Mouse (Mus musculus) left cerebral cortex, postnatal 36 days (tissue): ENCODE results near the gene Gmppb. TPM values are rescaled to one million over a fixed set of nuclear protein-coding genes. Genes with fewer than 3 reads are reported as not detected.

Experiments
- microRNA-seq: library from miRNA; unstranded; fragments of <30 nt; microRNA quantifications from one replicate; pipeline ENCODE4 v1.2.0, GENCODE M21; 2022
- total RNA-seq, 2 experiments: library from RNA; stranded (reverse); gene quantifications; 2 replicates each; pipeline ENCODE4 v1.2.3; 2021

Gene Gmppb
- total RNA-seq, 2 experiments from 2014 or later, result 14.4 to 17.0 TPM

Small RNA genes lying within 50 kb of the gene (microRNA-seq; reads per million reads assigned to microRNA genes)
- gene Mir7088, result not detected

Other genes starting within 250 kb of the Gmppb start
- 10 to 100 TPM; 48.3 to 72.1 TPM for gene Rbm6, start 176.0 kb upstream of the Gmppb start, total RNA-seq
- 10 to 100 TPM; 23.9 to 27.1 TPM for gene Mon1a, start 161.1 kb upstream of the Gmppb start, total RNA-seq
- gene Mst1r, start 142.4 kb upstream of the Gmppb start, total RNA-seq, result 1 to 10 TPM in 1 of 2 experiments, under 1 TPM in 1; 0.81 to 2.6 TPM
- gene Actl11, start 120.8 kb upstream of the Gmppb start, total RNA-seq, result not detected
- 100 to 1,000 TPM; 353 to 360 TPM for gene Camkv, start 113.6 kb upstream of the Gmppb start, total RNA-seq
- 10 to 100 TPM in 1 of 2 experiments, 1 to 10 TPM in 1; 7.8 to 16.5 TPM for gene Traip, start 99.1 kb upstream of the Gmppb start, total RNA-seq
- gene Uba7, start 73.7 kb upstream of the Gmppb start, total RNA-seq, result 1 to 10 TPM; 2.4 to 3.9 TPM
- not detected for gene Gm20661, start 66.2 kb upstream of the Gmppb start, total RNA-seq
- 1 to 10 TPM; 4.4 to 4.9 TPM for gene Inka1, start 63.4 kb upstream of the Gmppb start, total RNA-seq
- gene Cdhr4, start 56.7 kb upstream of the Gmppb start, total RNA-seq, result 1 to 10 TPM in 1 of 2 experiments, under 1 TPM in 1; 0.79 to 1.4 TPM
- gene Gm20662, start 52.9 kb upstream of the Gmppb start, total RNA-seq, result 1 to 10 TPM in 1 of 2 experiments, not detected in 1; 2.3 TPM
- gene Ip6k1, start 46.7 kb upstream of the Gmppb start, total RNA-seq, result 100 to 1,000 TPM; 196 to 205 TPM
- gene Amigo3, start 3.9 kb downstream of the Gmppb start, total RNA-seq, result 1 to 10 TPM; 1.7 to 1.8 TPM
- not detected for gene Mst1, start 31.2 kb downstream of the Gmppb start, total RNA-seq
- gene Rnf123, start 34.1 kb downstream of the Gmppb start, total RNA-seq, result 100 to 1,000 TPM in 1 of 2 experiments, 10 to 100 TPM in 1; 77.6 to 107 TPM
- gene Apeh, start 45.4 kb downstream of the Gmppb start, total RNA-seq, result 10 to 100 TPM; 23.9 to 39.4 TPM
- gene Bsn, start 141.1 kb downstream of the Gmppb start, total RNA-seq, result 100 to 1,000 TPM; 269 to 307 TPM
- gene Dag1, start 214.7 kb downstream of the Gmppb start, total RNA-seq, result 10 to 100 TPM; 90.4 to 93.1 TPM
- gene Nicn1, start 241.2 kb downstream of the Gmppb start, total RNA-seq, result 100 to 1,000 TPM; 116 to 131 TPM
- 10 to 100 TPM; 29.5 to 34.0 TPM for gene Amt, start 247.6 kb downstream of the Gmppb start, total RNA-seq